In genomic region chr10:43479436-43480157, GRCm38 (mm10) we compare ENCODE assay signal across 7 mouse cellular contexts. TPM values are rescaled to one million over a fixed set of nuclear protein-coding genes. Genes with fewer than 3 reads are reported as not detected.
DNase-seq lines count a peak whose midpoint lies in the region; ATAC-seq lines count a peak whose summit lies in the region.

No protein-coding gene starts in this region.

- H3K27ac ChIP-seq in embryonic facial prominence, embryonic 10.5 days (replicated peaks) = peak overlapping the region; percentile 100
- peak overlapping the region; percentile 99 for H3K27ac ChIP-seq in limb, embryonic 13.5 days
- H3K27ac ChIP-seq in midbrain, embryonic 15.5 days = peak overlapping the region; percentile 98

- H3K4me3 ChIP-seq in embryonic facial prominence, embryonic 10.5 days = peak overlapping the region; percentile 86
- H3K4me3 ChIP-seq in limb, embryonic 13.5 days = peak overlapping the region; percentile 63
- peak overlapping the region; percentile 90 for H3K4me3 ChIP-seq in midbrain, embryonic 15.5 days

- peaks cover 54% of the 10 kb centered on the region for H3K4me1 ChIP-seq in embryonic facial prominence, embryonic 10.5 days
- H3K4me1 ChIP-seq in limb, embryonic 13.5 days = peaks cover 47% of the 10 kb centered on the region
- H3K4me1 ChIP-seq in midbrain, embryonic 15.5 days = peaks cover 42% of the 10 kb centered on the region

- H3K4me2 ChIP-seq in limb, embryonic 13.5 days (replicated peaks) = peak overlapping the region; percentile 78
- H3K4me2 ChIP-seq in midbrain, embryonic 15.5 days = peak overlapping the region; percentile 99

- H3K9ac ChIP-seq in limb, embryonic 13.5 days = peak overlapping the region; percentile 95
- H3K9ac ChIP-seq in midbrain, embryonic 15.5 days = peak overlapping the region; percentile 71

- no peaks in the 10 kb centered on the region for H3K36me3 ChIP-seq in embryonic facial prominence, embryonic 10.5 days (replicated peaks)
- no peaks in the 10 kb centered on the region for H3K36me3 ChIP-seq in limb, embryonic 13.5 days
- H3K36me3 ChIP-seq in midbrain, embryonic 15.5 days (replicated peaks) = no peaks in the 10 kb centered on the region

- under 1% methylated on average over 102 of the region's 103 CpGs for WGBS in embryonic facial prominence, embryonic 10.5 days
- WGBS in limb, embryonic 13.5 days = under 1% methylated on average over 88 of the region's 103 CpGs
- WGBS in midbrain, embryonic 15.5 days = under 1% methylated on average over 69 of the region's 103 CpGs

- no peaks in the 10 kb centered on the region for H3K27me3 ChIP-seq in embryonic facial prominence, embryonic 10.5 days (replicated peaks; ENCODE audit: low read depth, poor library complexity, severe bottlenecking)
- H3K27me3 ChIP-seq in limb, embryonic 13.5 days = no peaks in the 10 kb centered on the region
- H3K27me3 ChIP-seq in midbrain, embryonic 15.5 days (replicated peaks) = no peaks in the 10 kb centered on the region

- peak; percentile 92 for DNase-seq in adrenal gland, postnatal 25 days
- peak; percentile 90 for DNase-seq in embryonic facial prominence, embryonic 10.5 days (ENCODE audit: low spot score)
- peak; percentile 99 for DNase-seq in heart, adult 11 months
- peak; percentile 89 for DNase-seq in kidney, adult 18-20 months
- peak; percentile 82 to 86 for DNase-seq in spleen, adult 18-20 months

- ATAC-seq in limb, embryonic 13.5 days (ENCODE audit: low FRiP score, low read depth) = peak; percentile 77
- peak; percentile 90 for ATAC-seq in midbrain, embryonic 15.5 days (replicated peaks)

- no peaks in the 10 kb centered on the region for H3K9me3 ChIP-seq in embryonic facial prominence, embryonic 10.5 days
- H3K9me3 ChIP-seq in limb, embryonic 13.5 days = no peaks in the 10 kb centered on the region
- no peaks in the 10 kb centered on the region for H3K9me3 ChIP-seq in midbrain, embryonic 15.5 days

RNA-seq across cellular contexts. Expression of gene Bend3, which starts 1.0 kb away (rescaled TPM):
- total RNA-seq in adrenal gland, postnatal 25 days (2021) = 5.7 and 8.3 TPM in 2 replicates
- polyA plus RNA-seq in embryonic facial prominence, embryonic 10.5 days (2016; fragmentation: Nextera tagmentation; extraction: Ambion mirVana) = 9.1 and 10.8 TPM in 2 replicates
- 4.8 and 5.1 TPM in 2 replicates for polyA plus RNA-seq in limb, embryonic 13.5 days (2015; fragmentation: Nextera tagmentation; extraction: Ambion mirVana)
- polyA plus RNA-seq in midbrain, embryonic 15.5 days (2015; fragmentation: Nextera tagmentation; extraction: Ambion mirVana) = 5.0 and 5.5 TPM in 2 replicates

RNA-seq across cellular contexts. Expression of gene Gm9803, which starts 44.3 kb away (rescaled TPM):
- 16.5 and 34.2 TPM in 2 replicates for total RNA-seq in adrenal gland, postnatal 25 days (2021)
- 13.9 and 14.3 TPM in 2 replicates for polyA plus RNA-seq in embryonic facial prominence, embryonic 10.5 days (2016; fragmentation: Nextera tagmentation; extraction: Ambion mirVana)
- polyA plus RNA-seq in limb, embryonic 13.5 days (2015; fragmentation: Nextera tagmentation; extraction: Ambion mirVana) = 13.7 and 19.6 TPM in 2 replicates
- 20.2 and 22.7 TPM in 2 replicates for polyA plus RNA-seq in midbrain, embryonic 15.5 days (2015; fragmentation: Nextera tagmentation; extraction: Ambion mirVana)

Comparison
In these comparisons a context has a peak if more than half of its experiments do, and no peak if none do; other contexts are left out.
1. Peak in every context shown above with its lines: DNase-seq, ATAC-seq, H3K4me3 ChIP-seq and H3K27ac ChIP-seq.